Mouse (Mus musculus) spleen, embryonic (tissue): ENCODE data around the gene Asap2.

Source experiments
- CTCF ChIA-PET: fragments of 350-600 bp; sonication (Branson Sonifier 250); formaldehyde crosslinking; loops from one replicate; lab custom pipeline; 2022; lab: Charles Lee

The Asap2 gene

DNA sequence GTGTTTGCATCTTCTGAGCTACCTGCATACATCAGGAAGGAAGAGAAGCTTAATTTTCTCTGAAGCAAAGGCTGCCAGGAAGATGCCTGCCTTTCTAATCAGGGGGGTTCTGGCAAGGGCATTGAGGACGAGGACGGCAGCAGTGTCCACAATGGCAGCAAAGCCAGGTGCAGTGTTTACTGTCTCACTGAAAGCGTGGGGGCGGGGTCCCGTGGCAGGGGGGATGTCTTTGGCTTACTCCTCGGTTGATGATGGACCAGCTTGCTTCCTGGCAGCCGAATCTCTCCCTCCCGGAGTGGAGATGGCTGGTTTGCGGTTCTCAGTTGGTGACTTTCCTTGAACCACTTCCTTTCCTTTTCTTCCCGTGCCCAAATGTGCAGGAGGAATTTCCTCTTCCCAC is 142.3 kb downstream of the Asap2 start:
- CTCF ChIA-PET = no interaction called here

DNA sequence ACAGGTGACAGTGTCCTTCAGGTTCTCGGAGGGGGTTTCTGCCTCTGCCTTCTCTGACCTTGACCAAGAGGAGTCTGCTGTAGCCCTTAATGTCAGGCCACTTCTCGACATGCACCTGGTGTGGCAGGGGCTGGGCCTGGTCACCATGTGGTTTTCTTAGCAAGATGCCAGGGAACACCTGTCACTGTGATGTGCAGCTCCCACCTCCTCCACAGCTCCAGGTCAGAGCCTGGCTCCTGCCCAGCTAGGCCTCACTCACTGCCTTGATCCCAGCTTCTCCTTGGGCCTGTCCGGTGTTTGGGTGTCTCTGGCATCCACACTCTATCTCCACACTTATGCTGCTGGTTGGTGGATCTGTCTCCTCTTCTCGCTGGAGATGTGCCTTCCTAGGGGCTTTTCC is 142.8 kb downstream of the Asap2 start:
- CTCF ChIA-PET = interaction anchor here (0.6 kb wide), 1 partner anchor 14 kb away, joined by 3 read pairs; no protein-coding TSS in a partner anchor

DNA sequence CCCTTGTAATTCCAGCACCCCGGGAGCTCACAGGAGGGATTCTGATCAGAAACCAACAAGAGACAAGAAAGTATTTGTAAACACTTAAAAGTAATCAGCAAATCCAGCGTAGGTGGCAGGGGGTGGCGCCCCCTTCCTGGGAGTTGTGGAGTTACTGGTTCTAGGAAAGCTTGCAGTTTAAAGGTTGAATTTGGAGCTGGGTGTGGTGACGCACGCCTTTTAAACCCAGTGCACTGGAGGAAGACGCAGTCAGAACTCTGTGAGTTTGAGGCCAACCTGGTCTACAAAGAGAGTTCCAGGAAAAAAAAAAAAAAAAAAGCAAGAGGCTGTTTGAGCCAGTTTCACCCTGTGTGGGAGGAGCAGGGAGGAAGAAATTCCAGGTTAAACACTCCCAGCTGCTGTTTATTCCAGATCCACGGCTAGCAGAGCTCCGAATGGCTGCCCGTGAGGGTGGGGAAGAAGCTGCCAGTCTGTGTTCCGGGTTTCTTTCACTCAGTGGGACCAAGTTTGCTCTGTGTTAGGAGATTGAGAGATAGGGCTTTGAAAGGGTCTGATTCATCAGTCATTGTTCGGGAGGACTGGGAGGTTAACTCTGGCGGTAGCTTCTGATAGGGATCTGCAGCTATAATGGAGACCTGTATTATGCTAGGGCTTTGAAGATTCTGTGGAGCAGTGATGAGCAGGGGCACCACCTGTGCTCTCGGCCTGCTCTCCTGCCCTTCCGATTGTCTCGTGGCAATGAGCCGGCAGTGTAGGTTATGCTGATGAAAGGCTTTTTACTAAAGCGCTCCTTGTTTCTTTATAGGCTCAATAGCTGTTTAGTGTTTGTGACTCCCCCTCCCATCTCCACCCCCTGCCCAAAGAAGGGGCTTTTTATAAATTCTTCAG is 144.0 kb downstream of the Asap2 start:
- CTCF ChIA-PET = interaction anchor here (0.7 kb wide), 1 partner anchor 116 kb away, joined by 8 read pairs; no protein-coding TSS in a partner anchor

DNA sequence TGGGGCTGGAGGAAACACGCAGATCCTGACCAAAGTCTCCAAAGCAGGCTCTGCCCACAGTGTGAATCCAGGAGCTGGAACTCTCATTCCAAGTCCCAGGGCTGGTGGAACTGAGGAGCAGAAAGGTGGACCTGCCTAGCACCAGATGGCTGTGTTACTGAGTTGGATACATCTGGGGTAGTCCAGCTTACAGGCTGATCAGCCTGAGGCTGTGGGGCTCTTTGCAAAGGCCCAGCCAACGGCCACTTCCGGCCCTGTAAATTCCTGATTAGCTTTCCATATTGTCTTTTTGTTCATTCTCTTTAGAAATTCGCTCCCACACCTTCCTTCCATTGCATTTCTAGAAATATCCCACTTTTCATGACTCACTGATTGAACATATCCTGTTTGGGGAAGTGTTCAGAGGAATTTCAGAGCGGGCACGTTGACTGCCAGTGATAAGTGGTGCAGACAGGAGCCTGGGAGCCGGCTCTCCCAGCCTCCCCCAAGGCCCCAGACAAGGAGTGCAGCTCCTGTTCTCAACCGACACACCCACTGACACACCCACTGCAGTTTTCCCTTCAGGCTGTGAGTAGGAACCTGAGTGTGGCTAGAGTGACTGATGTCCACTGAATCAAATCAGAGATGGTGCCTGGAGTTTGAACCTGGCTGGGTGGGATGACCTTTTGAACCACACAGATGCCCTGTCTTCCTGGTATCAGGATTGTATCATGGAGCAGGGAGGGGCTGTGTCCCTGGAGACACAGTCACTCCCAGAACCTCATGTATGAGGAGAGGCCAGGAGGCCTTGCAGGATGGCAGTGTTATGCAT is 145.6 kb downstream of the Asap2 start:
- CTCF ChIA-PET = no interaction called here

DNA sequence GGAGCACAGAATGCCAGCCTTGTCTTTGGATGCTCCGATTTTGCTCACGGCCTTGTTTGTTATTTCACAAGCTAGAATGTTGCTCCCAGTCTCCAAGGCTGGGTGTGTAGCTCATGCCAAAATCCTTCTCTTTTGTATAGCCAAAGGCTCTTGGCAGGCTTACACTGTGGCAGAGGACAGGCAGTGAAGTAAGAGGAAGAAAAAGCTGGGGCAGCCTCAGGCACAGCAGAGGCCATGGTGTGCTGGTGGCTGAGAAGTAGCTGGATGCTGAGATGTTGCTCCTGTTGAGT is 146.1 kb downstream of the Asap2 start:
- CTCF ChIA-PET = no interaction called here

DNA sequence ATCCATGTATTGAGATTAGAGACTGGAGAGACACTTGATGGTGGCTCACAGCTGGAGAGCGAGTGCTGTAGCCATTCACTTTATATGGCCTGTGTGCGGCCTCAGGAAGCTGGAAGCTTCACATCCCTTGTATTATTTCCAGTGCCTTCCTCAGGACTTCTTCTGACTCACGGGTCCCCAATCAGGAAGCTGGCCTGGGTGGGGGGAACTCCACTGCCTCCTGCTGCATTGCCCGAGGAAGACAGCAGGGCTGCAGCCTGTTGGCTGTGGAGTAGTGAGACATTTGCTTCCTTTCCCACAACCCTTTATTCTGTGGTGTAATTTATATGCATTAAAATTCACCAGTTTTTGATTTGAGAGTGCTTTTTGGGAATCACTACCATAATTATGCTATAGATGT is 149.3 kb downstream of the Asap2 start:
- CTCF ChIA-PET = no interaction called here

DNA sequence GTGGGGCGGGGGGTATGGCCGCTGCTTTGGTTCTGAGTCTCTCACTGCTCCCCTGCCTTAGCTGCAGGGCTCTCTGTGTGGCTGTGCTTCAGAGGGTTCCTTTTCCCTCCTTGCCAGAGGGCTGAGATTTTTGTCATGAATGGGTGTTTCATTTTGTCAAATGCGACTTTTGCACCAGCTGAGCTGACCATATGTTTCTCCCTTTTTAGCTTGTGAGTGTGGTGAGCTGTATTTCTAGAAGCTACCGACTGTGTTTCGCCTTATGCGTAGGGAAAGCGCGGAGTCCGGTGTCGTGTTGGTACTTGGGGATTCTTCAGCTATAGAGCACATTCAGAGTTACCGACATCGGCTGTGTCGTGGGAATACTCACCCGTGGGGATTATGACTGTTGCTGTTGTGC is 149.9 kb downstream of the Asap2 start:
- CTCF ChIA-PET = no interaction called here

DNA sequence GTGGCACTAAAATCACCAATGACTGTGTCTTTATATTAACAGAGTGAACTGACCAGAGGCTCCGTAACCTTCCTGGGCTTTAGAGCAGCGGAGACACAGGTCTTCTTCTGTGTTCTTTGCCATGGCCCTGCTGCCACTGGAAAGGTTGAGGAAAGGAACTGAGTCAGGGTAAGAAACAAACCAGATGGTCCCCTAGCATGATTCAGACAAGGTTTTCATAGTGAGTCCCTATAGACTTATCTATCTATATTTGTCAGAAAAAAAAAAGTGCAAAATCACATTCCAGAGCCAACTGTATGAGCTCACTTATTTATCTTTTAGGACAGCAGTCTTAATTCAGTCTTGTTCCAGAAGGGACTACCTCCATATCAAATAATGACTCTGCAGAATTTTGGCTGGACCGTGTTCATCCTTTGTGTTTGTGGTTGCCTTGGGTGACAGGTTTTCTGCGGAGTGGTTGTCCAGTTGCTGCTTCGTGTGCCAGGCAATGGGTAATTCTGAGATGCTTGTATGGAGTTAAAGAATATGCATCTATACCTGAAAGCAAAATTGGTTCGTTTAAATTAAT is 150.6 kb downstream of the Asap2 start:
- CTCF ChIA-PET = no interaction called here

DNA sequence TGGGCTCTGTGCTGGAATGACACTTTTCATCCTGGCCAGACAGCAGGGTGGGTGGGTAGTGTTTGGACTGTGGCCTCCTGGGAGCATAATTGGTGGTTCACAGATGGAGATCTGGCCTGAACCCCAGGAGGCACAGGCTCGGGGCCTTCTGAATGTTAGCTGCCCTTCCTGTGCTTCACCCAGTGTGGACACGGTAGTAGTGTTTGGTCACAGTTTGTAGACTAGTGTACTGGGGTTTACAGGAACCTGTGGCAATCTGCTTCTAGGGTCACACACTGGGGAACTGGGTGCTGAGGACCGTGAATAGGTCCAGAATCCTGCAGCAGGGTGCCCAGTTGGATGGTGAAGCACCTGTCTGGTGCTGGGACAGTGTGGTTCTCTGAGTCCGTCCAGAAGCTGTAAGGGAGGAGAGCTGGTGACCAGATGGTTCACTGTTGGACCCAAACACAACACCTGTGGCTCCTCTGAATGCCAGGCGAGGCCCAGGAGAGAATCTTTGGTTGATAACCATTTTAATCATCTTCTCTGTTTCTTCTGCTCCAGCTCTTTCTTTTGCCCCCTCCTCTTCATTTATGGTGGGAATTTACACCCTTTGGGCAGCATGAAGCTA is 151.5 kb downstream of the Asap2 start:
- CTCF ChIA-PET = no interaction called here

DNA sequence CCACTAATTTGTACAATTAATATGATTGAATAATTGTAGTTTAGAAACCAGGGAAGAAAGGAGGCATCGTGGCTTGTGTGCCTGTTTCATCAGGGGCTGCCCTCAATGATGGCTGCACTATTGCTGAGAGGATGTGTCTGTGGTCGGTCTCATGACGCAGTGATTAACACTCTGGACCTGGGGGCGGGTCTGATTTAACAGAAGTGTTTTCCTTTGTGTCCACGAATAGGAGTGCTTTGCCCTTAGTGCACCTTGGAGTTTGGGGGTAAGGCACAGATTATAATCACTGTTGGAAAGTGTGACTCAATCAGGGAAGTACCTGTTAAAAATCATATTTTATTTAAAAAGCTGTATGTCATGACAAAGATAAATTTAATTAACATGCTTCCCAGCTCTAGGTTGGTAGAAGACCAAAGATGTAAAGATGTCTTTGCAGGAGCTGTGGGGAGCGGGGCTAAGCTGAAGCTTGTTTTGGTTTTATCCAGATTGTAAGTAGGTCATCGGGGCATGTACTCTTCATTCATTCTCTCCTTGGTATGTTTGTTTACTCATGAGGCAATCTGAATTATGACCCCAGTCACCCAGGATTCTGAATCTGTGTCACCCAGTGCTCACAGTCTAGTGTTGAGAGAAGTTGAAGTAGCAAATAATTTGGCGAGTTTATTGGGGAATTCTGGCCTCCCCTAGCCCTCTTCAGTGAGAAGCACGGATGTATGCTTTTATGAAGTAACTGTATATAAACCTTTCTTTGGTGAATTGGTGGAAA is 152.4 kb downstream of the Asap2 start:
- CTCF ChIA-PET = no interaction called here

DNA sequence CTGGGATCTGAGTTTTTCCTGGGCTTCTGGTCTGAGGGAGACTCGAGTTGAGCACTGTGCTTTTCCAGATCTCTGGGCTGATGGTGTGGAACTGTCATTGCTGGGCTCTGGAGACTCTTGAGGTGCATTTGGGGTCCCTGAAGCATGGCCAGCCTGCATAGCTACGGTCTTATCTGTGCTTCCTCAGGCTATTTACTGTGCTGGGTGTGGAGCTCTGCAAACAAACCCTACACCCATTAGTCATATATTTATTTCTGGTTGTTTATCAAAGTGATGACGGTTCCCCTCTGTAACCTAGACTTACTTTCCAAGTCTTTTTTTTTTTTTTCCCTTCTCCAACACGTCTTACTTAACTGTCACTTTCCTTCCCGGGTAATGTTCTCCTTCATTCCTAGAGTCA is 154.3 kb downstream of the Asap2 start:
- CTCF ChIA-PET = no interaction called here

DNA sequence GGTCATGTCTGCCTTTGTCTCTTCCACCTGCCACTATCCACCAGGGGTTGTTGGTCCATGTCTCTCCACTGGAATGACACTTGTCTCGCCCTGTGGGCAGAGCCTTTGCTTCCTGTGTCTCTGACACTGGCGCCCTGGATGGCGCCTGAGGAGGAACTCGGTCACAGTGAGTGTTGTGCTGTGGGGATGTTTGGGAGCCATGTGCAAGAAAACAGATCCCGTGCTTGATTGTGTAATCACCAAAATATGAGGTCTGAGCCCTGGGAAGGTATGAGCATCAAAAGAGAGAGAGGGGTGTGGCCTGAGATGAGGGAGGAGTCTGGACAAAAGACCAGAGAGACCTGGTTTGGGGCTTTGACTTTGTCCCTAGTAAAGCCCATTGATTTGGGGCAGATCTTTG is 154.8 kb downstream of the Asap2 start:
- CTCF ChIA-PET = no interaction called here

DNA sequence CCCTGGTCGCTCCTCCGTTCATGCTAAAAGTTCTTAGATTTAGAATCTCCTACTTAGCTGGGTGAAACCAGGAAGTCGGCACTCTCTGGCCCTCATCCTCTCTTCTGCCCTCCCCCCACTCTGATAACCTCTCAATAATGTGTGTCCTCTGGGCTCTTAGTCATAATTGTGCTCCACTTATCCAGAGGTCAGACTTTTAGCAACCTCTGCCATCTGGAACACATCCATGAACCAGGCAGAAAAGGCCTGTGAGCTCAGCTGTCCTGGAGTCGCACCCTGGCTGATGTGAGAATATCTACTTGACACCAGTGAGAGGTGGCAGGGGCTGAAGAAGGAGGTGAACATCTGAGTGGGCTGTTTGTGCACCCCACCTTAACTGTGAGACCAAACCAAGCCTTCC is 156.6 kb downstream of the Asap2 start:
- CTCF ChIA-PET = no interaction called here

DNA sequence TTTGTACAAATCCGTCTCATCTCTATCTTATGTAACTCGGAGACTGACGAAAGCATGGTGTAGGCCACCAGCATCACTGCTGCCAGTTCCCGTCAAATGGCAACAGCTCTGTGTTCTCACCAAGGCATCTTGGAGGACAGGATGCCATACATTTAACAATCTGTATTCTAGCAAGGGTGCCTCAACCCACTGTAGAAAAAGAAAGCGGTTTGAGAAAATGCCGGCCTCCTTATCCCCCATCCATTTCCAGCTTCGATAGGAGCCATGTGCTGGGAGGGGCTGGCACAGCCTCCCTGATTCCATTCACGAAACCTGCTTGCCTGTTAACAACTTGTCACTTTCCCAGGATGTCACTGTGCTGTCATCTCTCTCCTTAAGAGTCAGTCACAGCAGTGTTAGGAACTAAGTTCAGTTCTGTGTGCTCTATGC is 163.0 kb downstream of the Asap2 start:
- CTCF ChIA-PET = no interaction called here

DNA sequence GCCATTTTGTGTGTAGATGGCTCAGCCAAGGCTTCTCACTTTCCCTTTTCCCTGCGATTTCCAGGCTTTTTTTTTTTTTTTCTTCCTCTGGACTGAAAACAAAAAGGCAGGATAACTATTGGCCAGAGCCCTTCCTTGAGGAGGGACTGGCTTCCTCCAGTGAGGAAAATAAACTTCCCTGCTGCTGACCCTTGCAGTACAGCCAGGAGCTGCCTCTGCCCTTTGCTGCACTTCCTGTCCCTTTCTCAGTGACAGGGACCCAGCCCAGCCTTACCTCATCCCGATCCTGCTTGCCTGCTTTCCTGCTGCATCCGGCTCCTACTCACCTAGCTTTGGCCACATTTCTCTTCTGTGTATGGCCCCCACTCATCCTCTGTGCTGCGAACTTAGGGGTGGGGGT is 164.8 kb downstream of the Asap2 start:
- CTCF ChIA-PET = no interaction called here

DNA sequence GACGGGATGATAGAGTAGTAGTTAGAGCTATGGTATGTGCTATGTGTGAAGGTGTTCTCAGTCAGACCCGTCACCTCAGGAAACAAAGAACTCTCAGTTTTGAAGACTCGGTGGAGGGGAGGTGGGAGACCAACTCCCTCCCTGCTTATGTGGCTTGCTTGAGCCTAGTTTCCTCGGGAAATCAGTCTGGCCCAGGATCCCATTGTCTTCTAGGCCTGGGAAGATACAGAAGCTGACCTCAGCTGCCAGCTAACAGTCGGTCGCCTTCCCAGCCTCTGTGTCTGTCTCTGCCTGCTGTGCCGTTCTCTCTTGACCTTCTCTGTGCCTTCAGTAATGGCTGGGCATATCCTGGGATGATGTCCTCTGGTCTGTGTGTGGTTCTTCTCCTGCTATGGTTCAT is 169.0 kb downstream of the Asap2 start:
- CTCF ChIA-PET = no interaction called here

DNA sequence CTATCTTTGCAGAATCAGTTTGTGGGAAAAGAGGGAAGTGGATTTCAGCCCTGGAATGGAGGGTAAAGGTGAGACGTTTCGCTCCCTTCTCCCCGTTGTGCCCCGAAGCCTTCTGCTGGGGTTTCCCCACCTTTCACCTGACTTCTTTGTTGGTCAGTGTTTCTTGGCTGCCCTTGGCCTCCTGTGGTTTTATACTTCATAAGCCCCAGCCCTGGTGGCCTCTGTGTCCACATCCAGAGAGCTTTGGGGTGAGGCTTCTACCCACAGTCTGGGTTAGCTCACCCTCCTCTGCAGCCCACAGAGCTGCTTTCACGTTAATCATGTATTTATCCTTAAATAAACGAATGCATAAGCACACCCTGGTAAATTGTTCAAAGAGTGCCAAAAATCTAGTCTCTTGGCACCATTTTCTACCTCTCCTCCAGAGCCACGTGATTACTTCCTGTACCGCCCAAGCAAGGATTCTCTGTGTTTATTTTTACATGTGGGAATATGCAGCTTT is 170.1 kb downstream of the Asap2 start:
- CTCF ChIA-PET = interaction anchor here (0.6 kb wide), 1 partner anchor 21 kb away, joined by 16 read pairs; no protein-coding TSS in a partner anchor

DNA sequence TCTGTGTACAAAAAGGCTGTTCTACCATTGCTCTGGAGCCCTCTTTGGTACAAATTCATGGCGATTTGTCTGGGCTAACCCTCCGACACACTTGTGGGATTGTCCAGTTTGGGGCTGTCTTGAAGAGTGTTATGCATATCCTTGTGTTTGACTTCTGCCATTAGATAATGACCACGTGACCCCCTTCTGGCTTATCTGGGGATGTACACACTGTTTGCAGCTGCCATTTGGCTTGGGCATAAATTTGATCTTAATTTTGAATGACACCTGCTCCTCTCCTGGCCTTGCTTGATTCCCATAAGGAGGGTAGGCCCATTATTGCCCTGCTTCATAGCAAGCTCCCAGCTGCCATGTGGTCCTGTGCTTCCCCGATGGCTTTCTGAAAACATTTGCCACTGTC is 171.6 kb downstream of the Asap2 start:
- CTCF ChIA-PET = interaction anchor here (0.6 kb wide), 1 partner anchor 34 kb away, joined by 12 read pairs; no protein-coding TSS in a partner anchor

DNA sequence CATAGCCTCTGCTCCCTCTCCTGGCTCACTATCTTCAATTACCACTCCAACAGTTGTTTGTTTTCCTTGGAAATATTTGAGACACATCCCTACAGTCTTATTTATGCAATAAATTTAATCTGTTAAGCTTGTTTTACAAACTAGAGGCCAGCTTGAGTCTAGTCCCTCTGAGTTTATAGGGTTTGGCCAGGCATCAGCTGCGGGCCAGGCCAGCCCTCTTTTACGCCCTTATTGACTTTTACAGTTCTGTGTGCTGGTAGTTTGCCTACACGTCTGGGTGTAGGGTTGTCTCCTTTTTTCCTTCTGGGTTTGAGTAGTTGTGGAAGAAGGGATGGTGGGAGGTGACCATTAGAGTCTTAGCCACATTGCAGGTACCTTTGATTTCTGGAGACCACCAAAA is 173.4 kb downstream of the Asap2 start:
- CTCF ChIA-PET = no interaction called here

DNA sequence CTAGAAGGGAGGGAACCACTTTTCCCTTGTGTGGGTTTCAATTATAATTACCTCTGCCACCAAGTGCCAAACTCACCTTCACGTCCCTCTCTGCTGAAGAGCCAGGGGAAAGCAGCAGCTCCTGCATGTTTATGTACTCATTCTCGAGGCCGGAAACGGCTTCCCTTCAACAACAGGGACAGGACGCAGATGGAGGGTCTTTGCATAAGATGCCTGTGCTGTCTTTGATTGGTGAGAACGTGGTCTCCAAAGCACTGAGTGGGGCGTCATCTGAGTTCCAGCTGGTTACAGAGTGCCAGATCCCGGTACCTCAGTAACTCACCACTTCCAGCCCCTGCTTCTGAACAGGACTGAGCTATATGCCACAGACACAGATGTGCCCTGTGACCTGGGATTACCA is 174.0 kb downstream of the Asap2 start:
- CTCF ChIA-PET = no interaction called here

DNA sequence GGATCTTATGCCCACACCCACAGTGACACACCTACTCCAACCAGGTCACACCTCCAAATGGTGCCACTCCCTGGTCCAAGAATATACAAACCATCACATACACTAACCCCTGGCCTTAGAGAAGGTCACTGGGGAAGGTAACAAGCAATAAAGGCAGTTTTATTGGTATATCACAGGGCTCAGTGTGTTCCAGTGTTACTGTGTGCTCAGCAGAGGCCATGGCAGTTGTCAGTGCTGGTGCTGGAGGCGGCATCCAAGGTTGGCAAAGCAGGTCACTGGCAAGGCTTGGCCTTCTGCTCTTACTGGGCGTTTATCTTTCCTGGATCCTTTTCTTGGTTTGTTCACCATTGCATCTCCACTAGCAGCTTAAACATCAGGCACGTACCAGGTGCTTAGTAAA is 174.9 kb downstream of the Asap2 start:
- CTCF ChIA-PET = no interaction called here
